Mouse (Mus musculus) brain, embryonic 14.5 days (tissue): ENCODE data around the gene Mnat1.

ENCODE experiments used
- CTCF ChIP-seq: fragments of 200-500 bp; IDR thresholded peaks from 2 replicates; pipeline ENCODE4 v1.5.1; 2012; ENCODE audit warnings: inconsistent platforms, mild to moderate bottlenecking, moderate library complexity, borderline replicate concordance; ENCODE audit not compliant: insufficient read depth, insufficient read length; ENCODE audit errors: extremely low read depth
- POLR2A ChIP-seq: fragments of 200-500 bp; IDR thresholded peaks from 2 replicates; pipeline ENCODE4 v1.6.1; 2012; ENCODE audit warnings: mild to moderate bottlenecking, inconsistent platforms, borderline replicate concordance; ENCODE audit not compliant: poor library complexity, insufficient read depth, insufficient read length, severe bottlenecking; ENCODE audit errors: extremely low read depth

- TF ChIP-seq CTCF (no peak), POLR2A (no peak)
Observed at GRCm38 (mm10) chr12:73208518-73208917, 85.0 kb downstream of the Mnat1 start.
